Mouse (Mus musculus) layer of hippocampus, adult 18-20 months (tissue): ENCODE data around the gene Zfp652. TPM values are rescaled to one million over a fixed set of nuclear protein-coding genes. Genes with fewer than 3 reads are reported as not detected.

Source experiments
- DNase-seq, 2 experiments: peaks; one replicate each; pipeline ENCODE4 v3.0.0; 2022; ENCODE audit warnings: low spot score in 2 of 2
- total RNA-seq, 2 experiments: library from RNA; stranded (reverse); gene quantifications; 2 replicates each; pipeline ENCODE4 v1.2.3; 2021

Gene Zfp652
- total RNA-seq, 2 experiments from 2014 or later, result 45.1 to 50.3 TPM

DNA sequence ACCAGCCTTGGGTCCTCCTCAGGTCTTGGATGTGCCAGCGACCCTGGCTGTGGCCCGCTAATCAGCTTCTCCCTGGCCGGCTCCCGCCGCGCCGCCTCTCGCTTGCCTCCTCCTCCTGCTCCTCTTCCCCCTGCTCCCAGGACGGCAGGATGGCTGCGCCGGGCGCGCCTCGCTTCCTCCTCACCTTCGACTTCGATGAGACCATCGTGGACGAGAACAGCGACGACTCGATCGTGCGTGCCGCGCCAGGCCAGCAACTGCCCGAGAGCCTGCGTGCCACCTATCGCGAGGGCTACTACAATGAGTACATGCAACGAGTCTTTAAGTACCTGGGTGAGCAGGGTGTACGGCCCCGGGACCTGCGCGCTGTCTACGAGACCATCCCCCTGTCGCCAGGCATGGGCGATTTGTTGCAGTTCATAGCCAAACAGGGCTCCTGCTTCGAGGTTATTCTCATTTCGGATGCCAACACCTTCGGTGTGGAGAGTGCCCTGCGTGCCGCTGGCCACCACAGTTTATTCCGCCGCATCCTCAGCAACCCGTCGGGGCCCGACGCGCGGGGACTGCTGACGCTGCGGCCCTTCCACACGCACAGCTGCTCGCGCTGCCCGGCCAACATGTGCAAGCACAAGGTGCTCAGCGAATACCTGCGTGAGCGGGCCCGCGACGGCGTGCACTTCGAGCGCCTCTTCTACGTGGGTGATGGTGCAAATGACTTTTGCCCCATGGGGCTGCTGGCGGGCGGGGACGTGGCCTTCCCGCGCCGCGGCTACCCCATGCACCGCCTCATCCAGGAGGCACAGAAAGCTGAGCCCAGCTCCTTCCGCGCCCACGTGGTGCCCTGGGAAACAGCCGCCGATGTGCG is 118.2 kb downstream of the Zfp652 start:
- DNase-seq, result no peak

DNA sequence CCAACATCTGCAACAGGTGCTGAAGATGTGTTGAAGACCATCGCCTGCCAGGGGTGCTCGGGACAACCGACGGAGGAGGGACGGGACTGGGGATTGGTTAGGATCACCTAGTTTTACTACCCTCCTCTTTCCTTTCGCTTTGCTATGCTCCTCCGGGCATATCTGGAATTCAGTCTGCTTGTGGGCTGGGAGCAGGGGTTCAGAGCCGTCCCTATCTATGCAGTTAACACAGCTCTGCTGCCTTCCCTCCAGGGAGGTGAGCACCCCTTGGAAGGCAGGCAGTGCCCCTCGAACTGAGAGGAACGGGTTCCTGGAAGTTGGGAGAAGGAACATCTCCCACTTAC is 118.8 kb downstream of the Zfp652 start:
- no peak for DNase-seq

DNA sequence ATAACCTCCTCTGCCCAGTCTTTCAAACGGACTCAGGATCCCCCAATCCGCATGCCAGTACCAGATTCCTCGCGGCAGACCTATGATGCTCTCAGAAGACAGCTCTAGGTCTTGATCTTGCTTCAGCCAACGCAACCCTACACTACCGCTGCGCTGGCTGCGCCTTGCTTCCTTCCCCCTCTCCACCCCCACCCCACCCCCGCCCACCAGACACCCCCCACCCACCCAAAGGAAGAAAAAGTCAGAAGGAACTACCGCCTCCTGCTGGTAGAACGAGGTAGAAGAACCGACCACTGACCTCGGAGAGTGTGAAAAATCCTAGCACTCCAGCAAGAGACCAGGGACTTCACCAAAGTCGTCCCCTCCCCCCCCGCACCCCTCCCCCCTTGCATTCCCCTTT is 119.2 kb downstream of the Zfp652 start:
- DNase-seq, result no peak

GRCm38 (mm10) chr11:95832129-95833005 is 119.9 kb downstream of the Zfp652 start:
- no peak for DNase-seq

- DNase-seq, result no peak
Measured at GRCm38 (mm10) chr11:95833006-95833570, 120.6 kb downstream of the Zfp652 start.

DNA sequence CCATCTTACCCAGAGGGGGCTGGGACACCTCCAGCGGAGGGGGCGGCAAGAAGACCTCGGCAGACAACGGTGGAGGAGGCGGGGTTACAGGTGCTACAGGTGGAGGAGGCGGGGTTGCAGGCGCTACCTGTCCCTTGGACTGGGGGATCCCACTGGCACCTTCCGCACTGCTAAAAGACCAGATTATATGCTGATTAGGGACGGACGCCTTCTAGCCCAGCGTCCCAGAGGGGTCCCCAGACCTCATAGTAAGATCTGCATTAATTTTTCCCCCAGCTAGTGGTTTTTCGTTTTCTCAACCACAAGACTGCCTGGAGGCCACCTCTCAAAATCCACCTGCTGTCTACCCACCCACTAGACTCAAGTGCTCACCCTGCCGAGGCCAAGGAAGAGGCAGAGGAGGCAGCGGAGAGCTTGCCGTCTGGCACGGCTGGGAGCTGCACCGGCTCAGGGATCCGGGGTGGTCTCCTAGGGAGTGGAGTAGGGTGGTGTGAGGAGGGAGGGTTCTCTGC is 121.2 kb downstream of the Zfp652 start:
- no peak for DNase-seq

- no peak for DNase-seq
Measured at GRCm38 (mm10) chr11:95834143-95834667, 121.7 kb downstream of the Zfp652 start.

DNA sequence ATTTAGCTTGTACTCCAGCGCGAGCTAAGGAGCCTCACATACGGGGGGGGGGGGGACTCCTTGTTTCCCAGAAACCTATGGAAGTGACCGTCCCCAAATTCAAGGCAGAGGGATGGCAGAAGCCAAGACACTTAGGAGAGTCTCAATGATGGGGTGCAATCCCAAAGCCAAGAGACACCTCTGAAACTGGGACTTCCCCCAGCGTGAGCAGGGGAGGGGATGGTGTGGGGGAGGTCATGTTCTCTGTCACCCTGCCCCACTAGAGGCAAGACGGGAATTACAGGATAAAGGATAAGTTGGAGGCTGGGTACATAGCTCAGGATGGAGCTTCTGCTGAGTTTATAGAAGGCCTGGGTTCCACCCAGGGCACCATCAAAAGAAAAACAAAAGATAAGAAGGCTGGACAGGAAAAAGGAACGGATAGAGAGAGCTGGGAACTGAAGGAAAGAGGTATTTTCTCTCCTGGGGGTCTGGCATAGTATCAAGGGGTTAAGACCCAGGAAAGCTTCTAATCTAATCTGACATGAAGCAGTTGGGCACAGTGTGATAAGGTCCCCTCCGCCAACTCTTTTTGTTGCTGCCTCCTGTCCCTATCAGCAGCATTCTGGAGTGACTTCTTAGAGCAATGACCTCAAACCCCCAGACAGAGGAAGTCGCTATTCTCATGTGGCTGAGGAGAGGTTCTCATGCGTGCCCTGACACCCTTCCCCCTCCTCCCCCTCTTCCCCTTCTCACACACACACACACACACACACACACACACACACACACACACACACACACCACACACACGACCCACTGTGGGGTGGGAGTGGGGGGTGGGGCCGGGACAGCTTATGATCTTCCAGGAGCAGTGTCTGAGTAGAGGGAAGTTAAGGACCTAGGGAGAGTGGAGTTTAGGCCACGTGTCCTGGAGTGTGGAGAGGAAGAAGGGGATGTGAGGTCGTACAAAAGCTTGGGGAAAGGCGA is 122.6 kb downstream of the Zfp652 start:
- DNase-seq, result no peak

- DNase-seq, result no peak
Measured at GRCm38 (mm10) chr11:95835832-95836231, 123.4 kb downstream of the Zfp652 start.

GRCm38 (mm10) chr11:95836433-95836832 is 124.0 kb downstream of the Zfp652 start:
- no peak for DNase-seq

DNA sequence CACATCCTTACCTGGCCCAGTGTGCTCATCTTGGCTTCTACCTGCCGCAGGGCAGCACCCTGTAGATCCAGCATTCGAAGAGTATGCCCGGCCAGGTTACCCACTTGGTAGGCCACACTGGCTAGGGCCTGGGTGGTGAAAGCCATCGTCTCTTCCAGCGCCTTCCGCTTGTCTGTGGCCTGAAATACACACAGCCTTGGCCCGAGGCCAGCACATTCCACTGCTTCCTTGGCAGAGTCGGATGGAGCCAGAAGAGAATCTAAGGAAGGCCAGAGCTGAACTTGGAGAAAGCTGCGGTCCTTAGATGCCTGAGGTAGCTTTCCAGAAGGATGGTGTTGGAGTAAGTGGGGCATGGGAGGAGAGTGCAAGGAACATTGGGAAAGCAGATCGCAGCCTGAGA is 124.6 kb downstream of the Zfp652 start, which contains the start of gene Gngt2:
Gene Gngt2 (plus strand): TSS at position 158 of the 400 bp plus-strand sequence.
- DNase-seq, result no peak

DNA sequence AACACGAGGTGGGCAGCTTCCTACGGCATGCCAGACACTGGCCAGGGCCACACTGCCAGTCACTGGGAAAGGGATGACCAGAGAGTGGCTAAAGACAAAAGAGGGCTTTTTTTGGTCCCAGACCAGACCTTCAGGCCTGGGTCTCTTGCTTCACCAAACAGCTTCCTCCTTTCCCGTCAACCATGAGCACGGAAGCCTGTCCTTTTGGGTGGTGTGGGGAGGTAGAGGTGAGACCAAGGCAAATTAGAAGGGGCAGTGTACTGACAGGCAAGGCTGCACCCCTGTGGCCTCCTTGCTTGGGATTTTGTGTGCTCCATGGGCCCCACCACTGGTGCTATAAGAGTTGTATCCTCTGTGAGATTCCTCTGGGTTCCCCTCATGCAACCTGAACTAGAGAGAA is 126.1 kb downstream of the Zfp652 start:
- no peak for DNase-seq

- DNase-seq, result no peak
Measured at GRCm38 (mm10) chr11:95838999-95839868, 126.8 kb downstream of the Zfp652 start.

- no peak for DNase-seq
Measured at GRCm38 (mm10) chr11:95840694-95841497, 128.4 kb downstream of the Zfp652 start.

GRCm38 (mm10) chr11:95841498-95841830 is 129.0 kb downstream of the Zfp652 start:
- no peak for DNase-seq

GRCm38 (mm10) chr11:95842074-95842681 is 129.7 kb downstream of the Zfp652 start, which contains the start of gene Abi3:
TSS of gene Abi3 (minus strand) at chr11:95842476.
- DNase-seq, result no peak

DNA sequence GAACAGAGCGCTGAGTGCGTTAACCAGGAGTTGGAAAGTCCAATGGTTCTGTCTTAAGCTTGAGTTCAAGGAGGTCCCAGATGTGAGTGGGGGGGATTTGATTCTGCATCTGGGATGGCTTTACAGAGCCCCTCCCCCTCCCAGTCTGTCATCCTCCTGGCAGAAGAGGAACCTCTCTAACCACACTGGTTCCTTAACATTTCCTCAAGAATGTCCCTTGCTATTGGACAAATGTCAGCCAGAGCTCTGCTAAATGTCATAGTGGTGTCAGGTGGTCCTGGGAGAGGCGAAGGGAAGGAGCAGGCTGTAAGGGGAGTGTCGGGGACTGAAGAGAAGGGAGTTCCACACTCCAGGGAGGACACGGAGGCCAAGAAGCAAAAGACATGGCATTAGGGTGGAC is 130.5 kb downstream of the Zfp652 start:
- DNase-seq, result no peak

DNA sequence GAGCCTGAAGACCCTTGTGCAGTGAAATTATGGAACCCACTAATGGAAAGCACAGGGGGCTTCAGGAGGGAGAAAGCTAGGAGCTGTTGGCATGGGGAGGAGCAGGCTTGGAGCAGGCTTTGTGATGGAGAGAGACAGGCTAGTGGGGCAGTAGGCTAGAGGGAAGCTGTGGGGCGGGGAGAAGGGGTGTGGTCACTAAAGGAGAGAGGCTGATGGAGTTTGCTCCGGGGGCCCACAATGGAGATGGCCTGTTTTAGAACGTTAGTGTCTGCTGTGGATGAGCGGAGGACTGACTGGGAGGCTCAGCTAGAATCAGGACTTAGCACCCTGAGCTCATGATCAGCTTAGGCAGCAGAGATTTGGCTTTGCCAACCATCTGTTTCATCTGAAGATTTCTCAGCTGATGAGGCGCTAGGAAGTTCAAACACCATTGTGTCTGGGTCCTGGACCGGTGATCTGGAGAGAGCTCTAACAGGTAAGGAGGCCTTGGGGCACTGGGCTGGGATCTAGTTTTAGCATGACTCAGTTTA is 131.0 kb downstream of the Zfp652 start:
- DNase-seq, result no peak
